Mouse (Mus musculus) heart, embryonic 15.5 days (tissue): ENCODE measurements around the gene Zfand6. TPM values are rescaled to one million over a fixed set of nuclear protein-coding genes. Genes with fewer than 3 reads are reported as not detected.

ENCODE experiments used
- ATAC-seq: fragments of 200-750 bp; cut with Nextera tagmentation; replicated peaks from 2 replicates; pipeline ENCODE4 v1.8.0; 2017; ENCODE audit warnings: low read depth, moderate TSS enrichment; ENCODE audit not compliant: insufficient number of reproducible peaks, insufficient read depth, low FRiP score
- H3K27ac ChIP-seq: fragments of 300-500 bp; sonication (generic); 2 replicates; pipeline ENCODE4 v1.5.1; 2015; ENCODE audit warnings: mild to moderate bottlenecking, inconsistent platforms
- H3K27me3 ChIP-seq: fragments of 300-500 bp; sonication (generic); 2 replicates; pipeline ENCODE4 v1.6.1; 2015; ENCODE audit warnings: inconsistent platforms
- H3K36me3 ChIP-seq: fragments of 300-500 bp; sonication (generic); 2 replicates; pipeline ENCODE4 v1.6.1; 2015; ENCODE audit warnings: mild to moderate bottlenecking, inconsistent platforms
- H3K4me1 ChIP-seq: fragments of 300-500 bp; sonication (generic); replicated peaks from 2 replicates; pipeline ENCODE4 v1.6.1; 2015; ENCODE audit warnings: inconsistent platforms
- H3K4me2 ChIP-seq: fragments of 300-500 bp; sonication (generic); 2 replicates; pipeline ENCODE4 v1.6.1; 2015; ENCODE audit warnings: inconsistent platforms, mild to moderate bottlenecking, moderate library complexity
- H3K4me3 ChIP-seq: fragments of 300-500 bp; sonication (generic); 2 replicates; pipeline ENCODE4 v1.5.1; 2015; ENCODE audit warnings: mild to moderate bottlenecking, inconsistent platforms
- H3K9ac ChIP-seq: fragments of 300-500 bp; sonication (generic); 2 replicates; pipeline ENCODE4 v1.6.1; 2015; ENCODE audit warnings: mild to moderate bottlenecking, inconsistent platforms
- H3K9me3 ChIP-seq: fragments of 300-500 bp; sonication (generic); replicated peaks from 2 replicates; pipeline ENCODE4 v1.6.1; 2016; ENCODE audit warnings: inconsistent platforms
- WGBS: fragments of 180-500 bp; shearing (Covaris S2); methylation state at CpG from one replicate; pipeline ENCODE4 v1.1.7; 2015; ENCODE audit warnings: mixed read lengths; 5-methylcytosine and 5-hydroxymethylcytosine counted together
- polyA plus RNA-seq: library from polyadenylated mRNA; unstranded; fragments of >200 nt; fragmentation: Nextera tagmentation; extraction: Ambion mirVana; gene quantifications from 2 replicates; pipeline ENCODE4 v1.2.1, GENCODE M21; 2015

Gene Zfand6
- polyA plus RNA-seq, 1 experiment from 2014 or later = 136 TPM

DNA sequence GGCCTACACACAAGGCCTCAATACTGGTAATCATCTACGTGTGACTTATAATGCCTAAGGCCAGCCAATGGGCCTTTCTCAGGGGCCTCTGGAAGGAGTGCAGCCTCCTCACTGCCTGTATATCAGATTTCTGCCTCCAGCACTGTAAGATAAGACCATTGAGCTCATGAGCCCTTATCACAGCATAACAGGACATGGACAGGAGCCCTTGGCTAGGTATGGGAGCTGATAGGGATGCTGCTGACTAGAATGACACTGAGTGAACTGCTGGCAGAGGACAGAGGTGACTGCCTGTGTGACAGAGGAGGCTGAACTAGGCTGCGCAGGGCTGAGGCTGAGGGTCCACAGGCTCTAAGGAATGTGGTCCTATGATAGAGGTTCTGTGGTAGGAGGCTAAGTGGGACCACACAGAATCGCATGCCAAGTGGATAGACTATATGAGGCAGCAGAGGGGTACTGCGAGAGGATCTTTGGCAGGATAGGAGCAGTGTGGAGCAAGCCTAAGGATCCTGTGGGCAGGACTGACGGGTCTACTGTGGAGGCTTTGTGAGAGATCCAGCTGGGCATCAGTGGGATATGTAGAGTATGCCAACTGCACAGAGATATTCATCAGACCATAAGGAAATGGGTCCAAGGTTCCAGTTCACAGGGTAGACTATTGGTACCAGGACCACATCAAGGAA lies 102.5 kb downstream of the Zfand6 start:
- Histone ChIP-seq H3K9me3 (no peaks in the 10 kb centered on the region), H3K4me2 (no peak overlapping the region), H3K27me3 (no peaks in the 10 kb centered on the region), H3K27ac (no peak overlapping the region), H3K36me3 (no peaks in the 10 kb centered on the region), H3K9ac (no peak overlapping the region), H3K4me1 (no peaks in the 10 kb centered on the region), H3K4me3 (no peak overlapping the region)
- WGBS = 69% methylated on average over 5 of the region's 5 CpGs
- no peak for ATAC-seq

DNA sequence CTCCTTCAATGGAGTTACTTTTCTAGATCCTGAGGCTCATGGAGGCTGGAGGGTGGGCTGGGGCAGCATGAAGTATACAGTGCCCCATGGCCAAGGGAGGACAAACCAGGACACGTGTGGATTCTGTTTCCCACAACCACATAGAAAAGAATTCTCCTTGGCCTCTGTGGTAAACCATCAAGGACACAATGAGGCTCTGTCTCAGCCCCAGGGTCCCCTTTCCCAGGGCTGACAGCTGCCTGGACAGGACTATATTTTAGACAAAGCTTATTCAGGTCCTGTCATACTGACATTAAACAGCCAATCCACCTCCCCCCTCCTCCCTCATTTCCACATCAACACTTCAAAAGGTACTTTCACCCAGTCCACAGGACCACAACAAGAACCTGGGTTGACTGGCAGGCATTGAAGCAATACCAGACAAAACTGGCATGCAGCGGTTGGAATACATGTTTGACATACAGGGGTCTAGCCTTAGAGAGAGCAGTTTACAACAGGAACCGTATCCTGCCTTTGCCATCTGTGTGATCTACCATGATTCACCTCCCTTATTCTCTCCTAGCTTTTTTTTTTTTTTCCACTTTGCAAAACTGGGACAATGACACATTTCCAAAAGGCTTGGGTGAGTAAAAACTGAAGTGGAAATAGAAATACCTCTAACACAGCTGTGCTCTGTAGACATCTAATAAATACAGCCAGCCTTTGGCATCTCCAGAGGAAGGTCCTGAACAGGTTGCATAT lies 103.2 kb downstream of the Zfand6 start:
- H3K27ac ChIP-seq = no peak overlapping the region
- WGBS = 62% methylated on average over 3 of the region's 3 CpGs
- H3K9me3 ChIP-seq = no peaks in the 10 kb centered on the region
- H3K36me3 ChIP-seq = no peaks in the 10 kb centered on the region
- no peak for ATAC-seq
- no peak overlapping the region for H3K4me3 ChIP-seq
- H3K9ac ChIP-seq = no peak overlapping the region
- H3K4me2 ChIP-seq = no peak overlapping the region
- H3K27me3 ChIP-seq = no peaks in the 10 kb centered on the region
- H3K4me1 ChIP-seq = no peaks in the 10 kb centered on the region

- no peak overlapping the region for H3K27ac ChIP-seq
- no peak overlapping the region for H3K4me3 ChIP-seq
- H3K9ac ChIP-seq = no peak overlapping the region
- H3K36me3 ChIP-seq = no peaks in the 10 kb centered on the region
- H3K4me2 ChIP-seq = no peak overlapping the region
- H3K9me3 ChIP-seq = no peaks in the 10 kb centered on the region
- no peak for ATAC-seq
- H3K4me1 ChIP-seq = no peaks in the 10 kb centered on the region
- no peaks in the 10 kb centered on the region for H3K27me3 ChIP-seq
- 88% methylated on average over 4 of the region's 4 CpGs for WGBS
These were observed 104.7 kb downstream of the Zfand6 start for GRCm38 (mm10) chr7:84585086-84585485.

DNA sequence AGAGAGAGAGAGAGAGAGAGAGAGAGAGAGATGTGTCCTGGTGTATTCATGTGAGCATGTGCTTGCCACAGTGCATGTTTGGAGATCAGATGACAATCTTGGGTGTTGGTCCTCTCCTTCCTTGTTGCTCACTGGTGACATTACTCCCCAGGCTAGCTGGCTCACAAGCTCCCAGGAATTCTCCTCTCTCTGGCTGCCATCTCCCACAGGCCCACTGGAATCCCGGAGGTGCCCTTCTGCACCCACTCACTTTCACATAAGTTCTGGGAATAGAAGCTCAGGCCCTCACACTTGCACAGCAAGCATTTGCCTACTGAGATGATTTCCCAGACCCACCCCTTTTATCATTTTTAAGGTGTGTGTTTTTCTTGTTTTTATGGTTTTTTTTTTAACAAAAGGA lies 110.0 kb downstream of the Zfand6 start:
- Histone ChIP-seq H3K27me3 (no peaks in the 10 kb centered on the region), H3K9ac (no peak overlapping the region), H3K36me3 (no peaks in the 10 kb centered on the region), H3K4me3 (no peak overlapping the region), H3K4me1 (no peaks in the 10 kb centered on the region), H3K27ac (no peak overlapping the region), H3K4me2 (no peak overlapping the region), H3K9me3 (no peaks in the 10 kb centered on the region)
- WGBS = 61% methylated on average over 1 of the region's 1 CpGs
- no peak for ATAC-seq

DNA sequence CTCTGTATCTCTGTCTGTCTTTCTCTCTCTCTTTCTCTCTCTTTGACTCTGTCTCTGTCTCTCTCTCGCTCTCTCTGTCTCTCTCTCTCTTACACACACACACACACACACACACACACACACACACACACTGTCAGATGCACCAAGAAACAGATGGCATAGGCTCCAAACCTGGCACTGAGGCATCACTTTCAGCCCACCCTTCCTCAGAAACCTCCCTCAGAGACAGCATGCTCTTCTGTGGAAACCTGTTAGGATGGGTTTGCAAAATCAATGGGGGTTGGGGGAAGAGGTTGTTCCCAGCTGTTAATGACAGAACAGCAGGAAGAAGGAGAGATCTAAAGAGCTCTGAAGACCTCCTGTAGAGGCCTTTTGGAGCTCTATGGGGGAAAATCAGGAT lies 110.9 kb downstream of the Zfand6 start:
- Histone ChIP-seq H3K27me3 (no peaks in the 10 kb centered on the region), H3K9ac (no peak overlapping the region), H3K4me2 (no peak overlapping the region), H3K9me3 (no peaks in the 10 kb centered on the region), H3K36me3 (no peaks in the 10 kb centered on the region), H3K4me1 (no peaks in the 10 kb centered on the region), H3K4me3 (no peak overlapping the region), H3K27ac (no peak overlapping the region)
- no peak for ATAC-seq
- 71% methylated on average over 1 of the region's 1 CpGs for WGBS

GRCm38 (mm10) chr7:84577034-84577433 lies 112.7 kb downstream of the Zfand6 start:
- no peak for ATAC-seq
- 75% methylated on average over 2 of the region's 2 CpGs for WGBS
- no peak overlapping the region for H3K4me3 ChIP-seq
- no peaks in the 10 kb centered on the region for H3K27me3 ChIP-seq
- no peak overlapping the region for H3K4me2 ChIP-seq
- no peaks in the 10 kb centered on the region for H3K36me3 ChIP-seq
- no peaks in the 10 kb centered on the region for H3K9me3 ChIP-seq
- H3K27ac ChIP-seq = no peak overlapping the region
- H3K9ac ChIP-seq = no peak overlapping the region
- H3K4me1 ChIP-seq = no peaks in the 10 kb centered on the region

DNA sequence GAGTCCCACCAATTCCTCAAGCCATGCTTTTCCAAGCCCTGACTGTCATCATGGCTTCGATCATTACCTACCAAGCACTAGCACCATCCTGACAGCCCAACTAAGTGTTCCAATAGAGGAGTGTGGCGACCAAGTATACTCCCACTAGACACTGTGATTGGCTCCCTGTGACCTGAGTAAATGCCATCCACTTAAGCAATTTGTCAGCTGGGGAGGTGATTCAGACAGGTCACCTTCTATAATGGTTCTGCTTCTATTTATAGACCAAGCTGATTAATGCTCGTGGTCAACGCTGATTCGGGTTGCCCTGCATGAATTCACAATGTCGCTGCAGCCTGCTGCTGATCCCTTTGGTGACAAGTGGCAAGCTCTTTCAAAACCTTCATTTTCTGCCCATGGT lies 123.6 kb downstream of the Zfand6 start:
- no peaks in the 10 kb centered on the region for H3K9me3 ChIP-seq
- peak; percentile 80; the same call in 1 of the 2 replicates for ATAC-seq
- H3K27ac ChIP-seq = peak overlapping the region; percentile 59
- H3K4me1 ChIP-seq = peaks cover 9% of the 10 kb centered on the region
- no peak overlapping the region for H3K4me3 ChIP-seq
- no peaks in the 10 kb centered on the region for H3K27me3 ChIP-seq
- H3K36me3 ChIP-seq = no peaks in the 10 kb centered on the region
- WGBS = 28% methylated on average over 6 of the region's 6 CpGs
- H3K9ac ChIP-seq = no peak overlapping the region
- H3K4me2 ChIP-seq = peak overlapping the region; percentile 12; the same call in 1 of the 2 replicates

DNA sequence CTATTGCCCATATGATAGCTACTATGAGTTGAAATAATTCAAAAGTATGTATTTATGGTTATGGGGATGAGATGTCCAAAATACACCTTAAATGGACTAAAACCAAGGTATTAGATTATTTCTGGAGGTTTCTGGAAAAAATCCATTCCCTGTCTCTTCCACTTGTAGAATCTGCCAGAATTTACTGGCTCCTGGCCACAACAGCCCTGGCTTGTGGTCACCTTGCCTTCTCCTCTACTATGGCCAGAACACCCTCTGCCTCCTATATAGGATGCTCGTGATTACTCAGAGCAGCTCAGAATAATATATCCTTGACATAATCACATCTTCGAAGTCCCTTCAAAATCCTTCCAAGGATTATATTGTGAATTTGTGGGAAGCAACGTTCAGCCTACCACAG lies 125.5 kb downstream of the Zfand6 start:
- peaks cover 9% of the 10 kb centered on the region for H3K4me1 ChIP-seq
- no peak overlapping the region for H3K4me2 ChIP-seq
- WGBS = 76% methylated on average over 3 of the region's 3 CpGs
- no peaks in the 10 kb centered on the region for H3K36me3 ChIP-seq
- ATAC-seq = no peak
- H3K27ac ChIP-seq = no peak overlapping the region
- no peaks in the 10 kb centered on the region for H3K9me3 ChIP-seq
- H3K27me3 ChIP-seq = no peaks in the 10 kb centered on the region
- H3K9ac ChIP-seq = no peak overlapping the region
- H3K4me3 ChIP-seq = no peak overlapping the region

Other genes with a start within 250 kb of the Zfand6 start
- gene Gm2115, start 161.0 kb downstream of the Zfand6 start, polyA plus RNA-seq = 0.42 and 0.47 TPM in 2 replicates
- 4.4 and 6.6 TPM in 2 replicates for gene Fah, start 83.2 kb downstream of the Zfand6 start, polyA plus RNA-seq
- not detected in 2 replicates for gene Olfr291, start 163.6 kb upstream of the Zfand6 start, polyA plus RNA-seq